Mouse (Mus musculus) kidney, adult 2 months (tissue): ENCODE measurements around the gene Trim75.

Source experiments
- CTCF ChIP-seq: fragments of 200-500 bp; conservative IDR thresholded peaks from 2 replicates; pipeline ENCODE4 v1.5.1; 2011; ENCODE audit warnings: low read depth, mild to moderate bottlenecking, control low read depth, low read length, moderate library complexity, mixed read lengths; ENCODE audit not compliant: insufficient read depth, insufficient read length
- POLR2A ChIP-seq: fragments of 200-500 bp; IDR thresholded peaks from one replicate; pipeline ENCODE4 v1.6.1; 2011; ENCODE audit warnings: low read depth, low read length, control low read depth

DNA sequence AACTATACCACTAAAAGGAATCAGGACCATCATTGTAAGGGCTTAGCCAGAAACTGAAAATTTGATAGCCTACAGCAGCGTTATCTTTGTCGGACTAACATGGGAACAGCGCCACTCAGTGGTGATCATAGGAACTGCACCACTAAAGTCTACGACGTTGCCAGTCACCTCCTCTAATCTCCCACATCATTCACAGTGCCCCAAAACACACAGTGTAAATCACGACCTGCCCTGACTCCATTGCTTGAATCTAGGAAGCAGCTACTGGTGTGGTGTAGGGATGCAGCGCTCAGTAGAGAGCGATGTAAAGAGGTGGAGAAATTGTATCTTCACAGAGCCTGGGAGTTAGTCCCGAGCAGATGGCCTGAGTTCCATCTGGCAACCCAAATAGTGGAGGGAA is 46.1 kb downstream of the Trim75 start:
- TF ChIP-seq CTCF, result peak; percentile 96
- TF ChIP-seq POLR2A, result no peak
